Mouse (Mus musculus) liver, adult (tissue): ENCODE results near the gene Rilpl1.

Experiments
- GATA4 ChIP-seq: IDR thresholded peaks from 2 replicates; pipeline ENCODE4 v1.6.1; 2014; ENCODE audit warnings: mild to moderate bottlenecking, low read length; ENCODE audit not compliant: insufficient replicate concordance

Gene Rilpl1

DNA sequence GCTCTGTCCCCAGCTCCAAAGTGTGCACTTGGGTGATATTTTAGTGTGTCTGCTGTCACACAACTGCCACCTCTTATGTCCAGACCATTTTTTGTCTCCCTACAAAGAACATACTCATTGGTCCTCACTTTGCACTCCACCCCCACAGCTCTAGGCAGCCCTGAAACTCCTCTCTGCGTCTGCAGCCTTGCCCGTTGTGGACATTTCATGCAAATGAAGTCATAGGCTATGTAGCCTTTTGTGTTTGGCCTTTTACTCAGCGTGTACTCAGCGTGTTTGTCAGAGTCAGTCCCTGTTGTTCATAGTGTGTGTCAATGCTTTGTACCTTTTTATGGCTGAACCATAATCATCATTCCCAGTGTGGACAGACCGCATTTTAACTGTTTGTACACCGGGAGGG is 81.7 kb downstream of the Rilpl1 start:
- no peak for TF ChIP-seq GATA4

GRCm38 (mm10) chr5:124446301-124446881 is 84.8 kb downstream of the Rilpl1 start:
- no peak for TF ChIP-seq GATA4

DNA sequence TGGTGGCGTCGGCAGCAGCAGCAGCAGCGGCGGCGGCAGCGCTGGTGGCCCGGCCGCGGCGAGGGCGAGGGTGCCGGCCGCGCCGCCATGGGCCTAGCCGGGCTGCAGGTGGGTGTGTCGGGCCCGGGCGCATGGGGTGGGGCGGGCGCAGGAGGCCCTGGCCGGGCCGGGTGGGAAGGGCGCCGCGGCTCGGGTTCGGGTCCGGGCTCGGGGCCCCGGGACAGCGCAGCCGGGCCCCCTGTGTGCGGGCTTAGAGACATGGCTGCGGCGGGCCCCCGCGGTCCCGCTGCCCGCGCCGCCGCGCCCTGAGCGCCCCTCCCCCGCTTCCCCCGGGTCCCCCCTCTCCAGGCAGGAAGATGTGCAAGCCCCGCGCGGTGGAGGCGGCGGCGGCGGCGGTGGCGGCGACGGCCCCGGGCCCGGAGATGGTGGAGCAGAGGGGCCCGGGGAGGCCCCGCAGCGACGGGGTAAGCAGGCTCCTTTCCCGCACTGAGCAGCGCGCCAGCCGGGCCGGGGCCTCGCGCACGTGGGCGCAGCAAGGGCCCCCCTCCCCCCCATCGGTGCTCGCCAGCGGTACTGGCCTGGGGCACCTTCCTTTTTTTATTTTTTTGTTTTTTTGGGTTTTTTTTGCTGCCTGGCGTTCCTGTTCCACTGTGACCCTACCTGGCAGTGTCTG is 85.4 kb downstream of the Rilpl1 start:
- no peak for TF ChIP-seq GATA4

- TF ChIP-seq GATA4: peak; percentile 19; the same call in 1 of the 2 replicates
Observed at GRCm38 (mm10) chr5:124444661-124445561, 86.3 kb downstream of the Rilpl1 start.

DNA sequence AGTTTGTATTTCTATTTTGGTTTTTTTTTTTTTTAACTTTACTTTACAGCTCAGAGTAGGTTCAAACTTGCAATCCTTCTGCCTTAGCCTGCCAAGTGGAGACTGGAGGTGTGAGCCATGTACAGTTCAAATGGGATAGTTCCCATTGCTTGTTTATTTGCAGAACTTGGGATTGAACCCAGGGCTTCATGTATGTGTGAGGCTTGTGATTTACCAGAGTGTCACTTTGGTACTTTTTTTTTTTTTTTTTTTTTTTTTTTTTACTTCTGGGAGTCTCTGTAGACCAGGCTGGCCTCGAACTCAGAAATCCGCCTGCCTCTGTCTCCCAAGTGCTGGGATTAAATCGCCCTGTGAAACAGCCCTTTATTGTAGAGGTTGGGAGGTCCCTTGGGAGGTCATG is 87.0 kb downstream of the Rilpl1 start:
- TF ChIP-seq GATA4: no peak
